Mouse (Mus musculus) T-helper 17 cell (primary cell): ENCODE measurements at regions not wholly inside any gene's neighbourhood (a gene's known extent, or its start where the extent isn't known, plus 50 kb on each side); places are given as distances from the start of the nearest gene placed in this dataset.

Experiments used
- in situ Hi-C, 2 experiments: fragments of 300-600 bp; cut with MboI, MseI; formaldehyde crosslinking; loops; 1 replicate in 1 of 2; 2 replicates in 1 of 2; pipeline ENCODE4 v1.15.1; 2025; ENCODE audit warnings: high pct_unique_total_duplicates in 2 of 2

- in situ Hi-C loops, result loop anchor here in 1 of 2 experiments (25.0 kb wide), 1 partner anchor 385 kb away; no protein-coding TSS in a partner anchor
Observed at GRCm38 (mm10) chr12:8447612-8448011, 52.2 kb downstream of the Rhob start.

- in situ Hi-C loops, result loop anchor here in 1 of 2 experiments (25.0 kb wide), 1 partner anchor 385 kb away; no protein-coding TSS in a partner anchor
Observed at GRCm38 (mm10) chr12:8447025-8447424, 52.8 kb downstream of the Rhob start.

- in situ Hi-C loops, result loop anchor here in 1 of 2 experiments (25.0 kb wide), 1 partner anchor 383 kb away; no protein-coding TSS in a partner anchor
Observed at GRCm38 (mm10) chr12:8444975-8445853, 54.6 kb downstream of the Rhob start.

GRCm38 (mm10) chr12:8443917-8444453 lies 55.8 kb downstream of the Rhob start:
- in situ Hi-C loops, result loop anchor here in 1 of 2 experiments (25.0 kb wide), 1 partner anchor 382 kb away; no protein-coding TSS in a partner anchor

GRCm38 (mm10) chr12:8443253-8443661 lies 56.6 kb downstream of the Rhob start:
- in situ Hi-C loops, result loop anchor here in 1 of 2 experiments (25.0 kb wide), 1 partner anchor 381 kb away; no protein-coding TSS in a partner anchor

GRCm38 (mm10) chr12:8441275-8441674 lies 58.5 kb downstream of the Rhob start:
- in situ Hi-C loops, result loop anchor here in 1 of 2 experiments (25.0 kb wide), 1 partner anchor 379 kb away; no protein-coding TSS in a partner anchor

GRCm38 (mm10) chr12:8440373-8440772 lies 59.4 kb downstream of the Rhob start:
- in situ Hi-C loops, result loop anchor here in 1 of 2 experiments (25.0 kb wide), 1 partner anchor 378 kb away; no protein-coding TSS in a partner anchor

- in situ Hi-C loops, result loop anchor here in 1 of 2 experiments (25.0 kb wide), 1 partner anchor 378 kb away; no protein-coding TSS in a partner anchor
Observed at GRCm38 (mm10) chr12:8439957-8440356, 59.9 kb downstream of the Rhob start.

GRCm38 (mm10) chr12:8439486-8439885 lies 60.3 kb downstream of the Rhob start:
- in situ Hi-C loops, result loop anchor here in 1 of 2 experiments (25.0 kb wide), 1 partner anchor 377 kb away; no protein-coding TSS in a partner anchor

- in situ Hi-C loops, result loop anchor here in 1 of 2 experiments (25.0 kb wide), 1 partner anchor 376 kb away; no protein-coding TSS in a partner anchor
Observed at GRCm38 (mm10) chr12:8438638-8439037, 61.2 kb downstream of the Rhob start.

- in situ Hi-C loops, result loop anchor here in 1 of 2 experiments (25.0 kb wide), 1 partner anchor 375 kb away; no protein-coding TSS in a partner anchor
Observed at GRCm38 (mm10) chr12:8436976-8437580, 62.7 kb downstream of the Rhob start.

- in situ Hi-C loops, result loop anchor here in 1 of 2 experiments (25.0 kb wide), 1 partner anchor 374 kb away; no protein-coding TSS in a partner anchor
Observed at GRCm38 (mm10) chr12:8436553-8436952, 63.3 kb downstream of the Rhob start.

- in situ Hi-C loops, result loop anchor here in 1 of 2 experiments (25.0 kb wide), 1 partner anchor 373 kb away; no protein-coding TSS in a partner anchor
Observed at GRCm38 (mm10) chr12:8435651-8436348, 64.0 kb downstream of the Rhob start.

- in situ Hi-C loops, result loop anchor here in 1 of 2 experiments (25.0 kb wide), 1 partner anchor 366 kb away; no protein-coding TSS in a partner anchor
Observed at GRCm38 (mm10) chr12:8428228-8428990, 71.4 kb downstream of the Rhob start.

GRCm38 (mm10) chr12:8424515-8424914 lies 75.3 kb downstream of the Rhob start:
- in situ Hi-C loops, result no loop called here

GRCm38 (mm10) chr12:8422676-8423075 lies 77.1 kb downstream of the Rhob start:
- in situ Hi-C loops, result no loop called here

GRCm38 (mm10) chr12:8421271-8421567 lies 78.6 kb downstream of the Rhob start:
- in situ Hi-C loops, result no loop called here

- in situ Hi-C loops, result no loop called here
Observed at GRCm38 (mm10) chr12:8420511-8421270, 79.1 kb downstream of the Rhob start.

GRCm38 (mm10) chr12:8418890-8419289 lies 80.9 kb downstream of the Rhob start:
- in situ Hi-C loops, result no loop called here
